Mouse (Mus musculus) C2C12 (cell line): Measurements from ENCODE around the gene Cxcl9.

Experiments used
- CEBPB ChIP-seq: IDR thresholded peaks from one replicate; pipeline ENCODE4 v1.6.1; 2011; ENCODE audit warnings: low read depth, mild to moderate bottlenecking, control low read depth, moderate library complexity
- CTCF ChIP-seq: IDR thresholded peaks from one replicate; pipeline ENCODE4 v1.5.1; 2011; ENCODE audit not compliant: control insufficient read depth, insufficient read depth, insufficient read length
- FOSL1 ChIP-seq: IDR thresholded peaks from one replicate; pipeline ENCODE4 v1.8.0; 2011; ENCODE audit warnings: mild to moderate bottlenecking, low read length; ENCODE audit not compliant: poor library complexity, insufficient read depth, severe bottlenecking
- MAX ChIP-seq: IDR thresholded peaks from one replicate; pipeline ENCODE4 v1.6.1; 2011; ENCODE audit warnings: mild to moderate bottlenecking, control low read depth
- MYOD1 ChIP-seq: IDR thresholded peaks from one replicate; pipeline ENCODE4 v1.6.1; 2011; ENCODE audit warnings: low read depth; ENCODE audit not compliant: control insufficient read depth, insufficient read length
- MYOG ChIP-seq: IDR thresholded peaks from one replicate; pipeline ENCODE4 v1.6.1; 2011; ENCODE audit not compliant: control insufficient read depth, insufficient read length; ENCODE audit errors: extremely low read depth
- USF1 ChIP-seq: IDR thresholded peaks from one replicate; pipeline ENCODE4 v1.6.1; 2011; ENCODE audit warnings: low read depth, mild to moderate bottlenecking, control low read depth, moderate library complexity

DNA sequence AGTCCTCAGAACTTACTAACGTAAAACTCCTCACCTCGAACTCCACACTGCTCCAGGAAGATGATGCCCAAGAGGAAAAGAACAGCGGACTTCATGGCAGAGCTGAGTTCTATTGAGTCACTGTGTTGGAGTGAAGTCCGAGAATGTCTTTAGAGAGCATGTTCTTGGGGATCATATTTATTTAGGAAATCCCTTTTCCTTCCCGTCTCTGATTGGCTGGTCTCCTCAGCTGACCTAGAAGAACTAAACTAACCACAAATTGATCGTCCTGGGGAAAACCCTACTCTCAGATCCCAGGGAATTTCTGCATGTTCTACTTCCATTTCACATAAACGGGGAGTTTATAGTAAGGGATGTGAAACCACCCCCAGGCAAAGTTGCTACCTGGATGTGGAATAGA lies at the start of gene Cxcl9:
- TF ChIP-seq CTCF (no peak), USF1 (peak; percentile 51), MYOG (no peak), MAX (no peak), CEBPB (no peak), FOSL1 (no peak), MYOD1 (no peak)
